Mouse (Mus musculus) stomach, embryonic 14.5 days (tissue): ENCODE results near the gene Mmp9. TPM values are rescaled to one million over a fixed set of nuclear protein-coding genes. Genes with fewer than 3 reads are reported as not detected.

Experiments used
- ATAC-seq: fragments of 200-750 bp; cut with Nextera tagmentation; 2 replicates; pipeline ENCODE4 v1.8.0; 2017; ENCODE audit warnings: low read depth, moderate TSS enrichment; ENCODE audit not compliant: insufficient number of reproducible peaks, insufficient read depth, low FRiP score
- H3K27ac ChIP-seq: fragments of 300-500 bp; sonication (generic); 2 replicates; pipeline ENCODE4 v1.5.1; 2014; ENCODE audit warnings: mild to moderate bottlenecking, low read length, moderate library complexity, mixed read lengths
- H3K27me3 ChIP-seq: fragments of 300-500 bp; sonication (generic); 2 replicates; pipeline ENCODE4 v1.6.1; 2014; ENCODE audit warnings: low read length, control low read depth, mixed read lengths; ENCODE audit not compliant: control insufficient read depth, insufficient read depth
- H3K36me3 ChIP-seq: fragments of 300-500 bp; sonication (generic); 2 replicates; pipeline ENCODE4 v1.6.1; 2014; ENCODE audit warnings: mild to moderate bottlenecking, control low read depth, low read length, moderate library complexity, mixed read lengths; ENCODE audit not compliant: control insufficient read depth, insufficient read depth
- H3K4me1 ChIP-seq: fragments of 300-500 bp; sonication (generic); 2 replicates; pipeline ENCODE4 v1.6.1; 2014; ENCODE audit warnings: low read length, control low read depth, mixed read lengths; ENCODE audit not compliant: control insufficient read depth, insufficient read depth
- H3K4me2 ChIP-seq: fragments of 300-500 bp; sonication (generic); replicated peaks from 2 replicates; pipeline ENCODE4 v1.6.1; 2014; ENCODE audit warnings: low read depth, low read length, control low read depth
- H3K4me3 ChIP-seq: fragments of 300-500 bp; sonication (generic); 2 replicates; pipeline ENCODE4 v1.5.1; 2014; ENCODE audit warnings: low read depth, low read length, control low read depth
- H3K9ac ChIP-seq: fragments of 300-500 bp; sonication (generic); replicated peaks from 2 replicates; pipeline ENCODE4 v1.6.1; 2014; ENCODE audit warnings: low read depth, mild to moderate bottlenecking, control low read depth, low read length, moderate library complexity, mixed read lengths
- H3K9me3 ChIP-seq: fragments of 300-500 bp; sonication (generic); 2 replicates; pipeline ENCODE4 v1.6.1; 2016; ENCODE audit warnings: low read depth, low read length, control low read depth; ENCODE audit not compliant: control insufficient read depth
- WGBS: fragments of 180-500 bp; shearing (Covaris S2); extraction: QIAGEN DNeasy Blood & Tissue Kit; methylation state at CpG from one replicate; pipeline ENCODE4 v1.1.7; 2014; 5-methylcytosine and 5-hydroxymethylcytosine counted together
- polyA plus RNA-seq: library from polyadenylated mRNA; unstranded; fragments of >200 nt; fragmentation: Nextera tagmentation; extraction: Ambion mirVana; gene quantifications from 2 replicates; pipeline ENCODE4 v1.2.1, GENCODE M21; 2014

The Mmp9 gene
- polyA plus RNA-seq, 1 experiment from 2014 or later, result 1.8 TPM

GRCm38 (mm10) chr2:164953224-164953623, 12.6 kb downstream of the Mmp9 start:
- Histone ChIP-seq H3K27ac (no peak overlapping the region), H3K27me3 (peaks cover 34% of the 10 kb centered on the region), H3K36me3 (no peaks in the 10 kb centered on the region), H3K4me2 (no peak overlapping the region; the same call in 1 of the 2 replicates), H3K4me1 (peaks cover 6% of the 10 kb centered on the region; the same call in 1 of the 2 replicates), H3K4me3 (no peak overlapping the region), H3K9ac (no peak overlapping the region), H3K9me3 (no peaks in the 10 kb centered on the region)
- under 1% methylated on average over 21 of the region's 21 CpGs for WGBS
- ATAC-seq, result peak; percentile 61

DNA sequence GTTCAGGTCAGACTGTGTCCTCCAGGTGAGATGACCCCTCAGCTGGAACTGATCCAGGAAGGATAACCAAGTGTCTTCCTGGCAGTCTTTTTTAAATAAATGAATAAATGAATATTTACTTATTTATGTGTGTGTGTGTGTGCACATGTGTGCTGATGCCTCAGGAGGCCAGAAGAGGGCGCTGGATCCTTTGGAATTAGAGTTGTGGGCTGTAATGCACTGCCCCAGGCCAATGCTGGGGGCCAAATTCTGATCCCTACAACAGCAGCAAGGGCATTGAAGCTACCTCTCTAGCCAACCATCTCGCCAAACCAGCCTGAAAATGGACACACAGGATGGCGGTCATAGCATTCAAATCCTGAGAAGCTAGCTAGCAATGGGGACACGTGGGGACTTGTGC, 15.1 kb downstream of the Mmp9 start:
- ATAC-seq, result no peak
- Histone ChIP-seq H3K4me1 (no peaks in the 10 kb centered on the region), H3K9me3 (no peaks in the 10 kb centered on the region), H3K9ac (no peak overlapping the region), H3K4me2 (no peak overlapping the region), H3K27ac (no peak overlapping the region), H3K27me3 (peaks cover 10% of the 10 kb centered on the region), H3K4me3 (no peak overlapping the region), H3K36me3 (no peaks in the 10 kb centered on the region)
- 69% methylated on average over 4 of the region's 4 CpGs for WGBS

DNA sequence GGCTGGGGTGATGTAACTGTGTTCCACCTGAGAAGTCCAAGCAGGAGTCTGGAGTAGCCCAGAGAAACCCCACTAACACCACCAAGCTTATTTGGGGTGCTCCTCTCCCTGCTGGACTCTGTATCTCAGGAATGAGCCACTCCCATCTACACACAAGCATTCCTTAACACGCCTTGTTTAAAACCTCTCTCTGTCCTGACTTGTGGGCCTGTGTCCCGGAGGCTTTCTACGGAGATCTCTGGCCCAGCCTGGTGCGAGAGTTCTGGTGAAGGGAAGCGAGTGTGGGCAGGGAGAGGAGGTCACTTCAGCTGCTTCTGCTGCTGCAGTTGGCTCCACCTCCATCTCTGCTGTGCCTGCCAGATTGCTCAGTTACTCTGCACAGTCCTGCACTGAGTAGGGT, 15.6 kb downstream of the Mmp9 start:
- H3K27ac ChIP-seq, result no peak overlapping the region
- H3K27me3 ChIP-seq, result peaks cover 5% of the 10 kb centered on the region; the same call in 1 of the 2 replicates
- no peak overlapping the region for H3K4me2 ChIP-seq
- no peaks in the 10 kb centered on the region for H3K9me3 ChIP-seq
- H3K9ac ChIP-seq, result no peak overlapping the region
- H3K36me3 ChIP-seq, result no peaks in the 10 kb centered on the region
- WGBS, result 58% methylated on average over 5 of the region's 5 CpGs
- no peak overlapping the region for H3K4me3 ChIP-seq
- ATAC-seq, result no peak
- H3K4me1 ChIP-seq, result peaks cover 2% of the 10 kb centered on the region; the same call in 1 of the 2 replicates

- no peak for ATAC-seq
- WGBS, result 67% methylated on average over 9 of the region's 9 CpGs
- H3K4me2 ChIP-seq, result no peak overlapping the region
These were observed 17.2 kb downstream of the Mmp9 start for GRCm38 (mm10) chr2:164957548-164958315.

DNA sequence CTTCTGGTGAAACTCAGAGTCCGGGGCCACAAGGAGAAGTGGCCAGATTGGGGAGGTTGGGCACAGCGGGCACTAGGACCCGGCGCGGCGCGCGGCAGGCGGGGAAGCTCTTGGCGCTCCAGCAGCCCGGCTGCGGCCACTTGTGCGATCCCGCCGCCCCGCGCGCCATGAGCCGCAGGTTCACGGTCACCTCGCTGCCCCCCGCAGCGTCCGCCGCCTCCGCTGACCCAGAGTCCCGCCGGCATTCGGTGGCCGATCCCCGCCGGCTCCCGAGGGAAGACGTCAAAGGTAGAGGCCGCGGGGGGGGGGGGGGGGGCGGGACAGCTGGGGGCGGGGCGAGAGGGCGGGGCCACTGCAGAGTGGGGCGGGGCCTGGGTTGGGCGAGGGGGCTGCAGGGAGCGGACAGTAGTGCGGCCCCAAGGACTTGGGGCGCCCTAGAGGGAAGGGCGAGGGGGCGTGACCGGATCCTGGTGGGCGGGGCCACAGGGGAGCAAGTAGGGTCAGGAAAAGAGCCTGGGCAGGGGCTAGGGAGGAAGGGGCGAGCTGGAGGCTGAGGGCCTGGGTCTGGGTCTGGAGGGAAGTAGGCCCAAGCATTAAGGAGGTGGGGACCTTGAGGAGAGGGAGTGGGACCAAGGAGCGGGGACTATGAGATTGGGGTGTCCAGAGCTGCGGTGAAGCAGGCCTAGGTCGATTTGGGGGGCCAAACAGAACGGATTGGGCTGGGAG, 20.3 kb downstream of the Mmp9 start, which contains the start of gene Slc12a5:
TSS of gene Slc12a5 (plus strand) at position 87 of the 726 bp plus-strand sequence.
- Histone ChIP-seq H3K36me3 (no peaks in the 10 kb centered on the region), H3K4me1 (peaks cover 8% of the 10 kb centered on the region; the same call in 1 of the 2 replicates), H3K4me2 (peak within 1 kb of the TSS; percentile 44), H3K4me3 (peak within 1 kb of the TSS; percentile 53), H3K27me3 (no peaks in the 10 kb centered on the region), H3K9ac (peak within 1 kb of the TSS; percentile 45; the same call in 1 of the 2 replicates), H3K27ac (no peak within 1 kb of the TSS), H3K9me3 (no peaks in the 10 kb centered on the region)
- ATAC-seq, result peak; percentile 80
- 2% methylated on average over 44 of the region's 54 CpGs for WGBS

More at GRCm38 (mm10) chr2:164957548-164958315, 17.2 kb downstream of the Mmp9 start:
- peaks cover 8% of the 10 kb centered on the region; the same call in 1 of the 2 replicates for H3K4me1 ChIP-seq
- no peaks in the 10 kb centered on the region for H3K9me3 ChIP-seq
- H3K27me3 ChIP-seq, result no peaks in the 10 kb centered on the region
- no peaks in the 10 kb centered on the region for H3K36me3 ChIP-seq
- H3K9ac ChIP-seq, result no peak overlapping the region
- H3K27ac ChIP-seq, result no peak overlapping the region
- no peak overlapping the region for H3K4me3 ChIP-seq

GRCm38 (mm10) chr2:164961506-164962182, 21.1 kb downstream of the Mmp9 start:
- Histone ChIP-seq H3K36me3 (no peaks in the 10 kb centered on the region), H3K4me3 (no peak overlapping the region), H3K4me1 (peaks cover 8% of the 10 kb centered on the region; the same call in 1 of the 2 replicates), H3K9me3 (no peaks in the 10 kb centered on the region), H3K4me2 (peak overlapping the region; percentile 44; the same call in 1 of the 2 replicates), H3K9ac (no peak overlapping the region), H3K27ac (no peak overlapping the region), H3K27me3 (peaks cover 2% of the 10 kb centered on the region)
- 10% methylated on average over 17 of the region's 17 CpGs for WGBS
- no peak; the same call in 1 of the 2 replicates for ATAC-seq

DNA sequence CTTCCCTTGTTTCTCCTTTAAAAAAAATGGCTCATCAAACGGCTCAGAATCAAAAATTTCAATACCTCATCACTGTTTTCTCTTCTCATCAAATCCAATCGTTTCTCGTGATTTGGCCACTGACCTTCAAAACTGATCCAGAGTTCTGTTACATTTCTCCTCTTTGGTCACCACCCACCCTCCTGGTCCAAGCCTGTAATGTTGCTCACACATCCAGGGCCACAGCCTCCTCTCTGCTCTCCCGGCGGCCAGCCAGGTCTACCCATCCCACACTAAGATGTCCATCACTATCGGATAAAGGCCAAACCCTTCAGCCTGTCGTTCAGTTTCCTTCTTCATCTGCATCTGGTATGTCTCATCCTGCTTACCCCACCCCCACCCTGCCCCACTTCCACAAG, 21.6 kb downstream of the Mmp9 start:
- H3K9me3 ChIP-seq, result no peaks in the 10 kb centered on the region
- peaks cover 8% of the 10 kb centered on the region; the same call in 1 of the 2 replicates for H3K4me1 ChIP-seq
- 42% methylated on average over 7 of the region's 7 CpGs for WGBS
- H3K4me3 ChIP-seq, result no peak overlapping the region
- no peaks in the 10 kb centered on the region for H3K36me3 ChIP-seq
- H3K4me2 ChIP-seq, result no peak overlapping the region
- no peak for ATAC-seq
- no peak overlapping the region for H3K9ac ChIP-seq
- peaks cover 8% of the 10 kb centered on the region for H3K27me3 ChIP-seq
- no peak overlapping the region for H3K27ac ChIP-seq
